Mouse (Mus musculus) activated CD4-positive, CD25-positive, alpha-beta regulatory T cell, adult 4 months (primary cell): ENCODE measurements around the gene Ptcd3. TPM values are rescaled to one million over a fixed set of nuclear protein-coding genes. Genes with fewer than 3 reads are reported as not detected.
"Not testable (repeated sequence)": the region's sequence is repeated elsewhere in the genome, so short reads cannot be mapped to it uniquely, and the experiment has no call there.

ENCODE experiments used
- ATAC-seq: one replicate; pipeline ENCODE4 v1.8.0; 2017
- polyA plus RNA-seq, 2 experiments: library from polyadenylated mRNA; unstranded; fragments of 100-300 nt; shearing (Covaris generic); gene quantifications; one replicate each; pipeline ENCODE4 v1.2.1; 2017

The Ptcd3 gene
- polyA plus RNA-seq, 2 experiments from 2014 or later = 67.5 to 69.8 TPM

DNA sequence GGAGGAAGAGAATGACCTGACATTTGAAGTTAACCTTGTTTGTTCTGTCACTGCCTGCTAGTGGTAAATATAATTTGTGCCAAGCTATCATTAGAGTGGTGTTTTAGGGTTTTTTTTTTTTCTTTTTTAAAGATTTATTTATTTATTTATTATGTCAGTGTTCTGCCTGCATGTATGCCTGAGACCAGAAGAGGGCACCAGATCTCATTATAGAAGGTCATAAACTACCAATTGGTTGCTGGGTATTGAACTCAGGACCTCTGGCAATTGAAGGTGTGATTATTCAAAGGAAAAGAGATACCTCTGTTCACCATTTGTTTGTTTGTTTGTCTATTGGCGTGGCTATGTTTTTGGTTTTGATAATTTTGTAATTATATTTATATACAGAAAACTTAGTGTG is 39.7 kb downstream of the Ptcd3 start:
- no peak for ATAC-seq

DNA sequence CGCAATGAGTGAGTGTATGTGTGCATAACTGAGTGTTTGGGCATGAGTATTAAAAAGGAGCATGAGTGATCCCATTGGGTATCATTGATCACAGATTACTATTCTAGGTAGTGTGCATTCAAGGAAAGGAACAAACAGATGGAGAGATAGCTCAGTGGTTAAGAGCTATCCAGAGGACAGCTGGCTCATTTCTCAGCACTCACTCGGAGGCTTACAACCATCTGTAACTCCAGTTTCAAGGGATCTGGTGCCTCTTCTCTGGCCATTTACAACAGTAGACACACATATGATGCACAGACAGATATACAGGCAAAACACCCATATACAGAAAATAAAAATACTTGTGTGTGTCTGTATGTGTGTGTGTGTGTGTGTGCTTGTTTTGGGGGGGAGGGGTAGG is 40.8 kb downstream of the Ptcd3 start:
- ATAC-seq = no peak

GRCm38 (mm10) chr6:71846906-71847305 is 61.6 kb downstream of the Ptcd3 start:
- ATAC-seq = not testable (repeated sequence)

- ATAC-seq = no peak
Measured at GRCm38 (mm10) chr6:71840597-71841290, 67.8 kb downstream of the Ptcd3 start.

GRCm38 (mm10) chr6:71839815-71840214 is 68.7 kb downstream of the Ptcd3 start:
- no peak for ATAC-seq

DNA sequence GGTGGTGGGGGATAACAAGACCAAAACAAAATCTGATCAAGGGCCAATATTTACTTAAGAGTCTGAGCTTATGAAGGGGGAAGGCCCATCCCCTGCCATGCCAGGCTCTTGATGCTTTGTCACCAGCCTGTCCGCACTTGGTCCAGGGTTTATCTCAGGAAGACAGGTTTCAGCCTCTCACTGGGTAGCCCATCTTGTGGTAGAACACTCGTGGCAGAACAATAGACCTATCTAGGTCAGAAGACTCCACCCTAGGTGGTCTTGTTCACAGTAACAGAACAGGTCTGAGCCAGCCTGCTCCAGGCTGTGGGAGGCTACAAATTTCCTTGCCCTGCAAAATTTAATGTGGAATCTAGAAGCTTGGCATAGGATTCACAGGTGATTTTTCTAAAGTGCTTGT is 71.7 kb downstream of the Ptcd3 start:
- no peak for ATAC-seq

DNA sequence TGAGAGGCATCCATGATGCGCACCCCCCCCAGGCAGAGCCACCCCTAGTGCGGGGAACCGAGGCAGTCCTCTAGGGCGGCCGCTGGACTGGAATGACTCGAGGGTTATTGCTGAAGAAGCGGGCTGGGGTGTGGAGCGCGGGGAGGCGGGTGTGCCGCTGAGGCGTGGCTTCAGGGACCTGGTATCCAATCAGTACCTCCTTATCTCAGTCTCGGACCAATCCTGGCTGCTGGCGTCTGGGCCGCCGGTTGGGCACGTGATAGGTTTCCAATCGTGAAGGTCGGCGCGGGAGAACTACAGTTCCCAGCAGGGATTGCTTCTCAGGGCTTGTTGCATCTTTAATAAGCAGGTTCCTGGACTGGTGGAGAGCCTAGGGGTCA is 77.0 kb downstream of the Ptcd3 start:
- ATAC-seq = peak; percentile 97

- ATAC-seq = peak; percentile 83
Measured at GRCm38 (mm10) chr6:71830690-71831580, 77.6 kb downstream of the Ptcd3 start, which contains the start of gene Immt. TSS of gene Immt (plus strand) at chr6:71831331.

Other genes starting within 250 kb of the Ptcd3 start
- gene Reep1, start 201.2 kb downstream of the Ptcd3 start, polyA plus RNA-seq = under 1 TPM in 1 of 2 experiments, not detected in 1; 0.63 TPM
- gene Mrpl35, start 81.8 kb downstream of the Ptcd3 start, polyA plus RNA-seq = 10 to 100 TPM; 66.2 to 66.4 TPM
- gene Immt, start 77.4 kb downstream of the Ptcd3 start, polyA plus RNA-seq = 100 to 1,000 TPM; 110 to 119 TPM
- 10 to 100 TPM; 17.5 to 24.8 TPM for gene Polr1a, start 303 bp upstream of the Ptcd3 start, polyA plus RNA-seq
- gene St3gal5, start 188.8 kb upstream of the Ptcd3 start, polyA plus RNA-seq = 1 to 10 TPM; 1.0 to 1.2 TPM